Mouse (Mus musculus): ENCODE results near the gene Shank2. TPM values are rescaled to one million over a fixed set of nuclear protein-coding genes. Genes with fewer than 3 reads are reported as not detected.

Gene Shank2
- polyA plus RNA-seq, 1 experiment: 0.70 TPM

GRCm38 (mm10) chr7:144316797-144317196 is 315.1 kb downstream of the Shank2 start:
- peaks cover 21% of the 10 kb centered on the region for H3K27me3 ChIP-seq (ENCODE audit: control insufficient read depth, insufficient read depth, insufficient read length)
- no peak overlapping the region for H3ac ChIP-seq (ENCODE audit: control insufficient read depth, insufficient read length, low read depth)
- H3K36me3 ChIP-seq (ENCODE audit: control insufficient read depth, insufficient read depth): no peaks in the 10 kb centered on the region
- no peaks in the 10 kb centered on the region for H3K79me2 ChIP-seq (ENCODE audit: control insufficient read depth, insufficient read depth)
- H3K79me3 ChIP-seq (ENCODE audit: low read depth): no peaks in the 10 kb centered on the region
- TF ChIP-seq FOSL1 (IDR thresholded peaks at IDR 0.05; ENCODE audit: insufficient read depth, low read length, poor library complexity, severe bottlenecking) (no peak), USF1 (IDR thresholded peaks at IDR 0.05; ENCODE audit: low read depth) (no peak), MAX (IDR thresholded peaks at IDR 0.05) (no peak), MYOG (IDR thresholded peaks at IDR 0.05; ENCODE audit: control insufficient read depth, extremely low read depth, insufficient read length) (no peak), CTCF (IDR thresholded peaks at IDR 0.05; ENCODE audit: control insufficient read depth, insufficient read depth, insufficient read length) (no peak), MYOD1 (IDR thresholded peaks at IDR 0.05; ENCODE audit: control insufficient read depth, insufficient read length, low read depth) (no peak), CEBPB (IDR thresholded peaks at IDR 0.05; ENCODE audit: low read depth) (no peak)
- H3K4me3 ChIP-seq (ENCODE audit: insufficient read depth, poor library complexity, severe bottlenecking): no peak overlapping the region

GRCm38 (mm10) chr7:144324077-144324476 is 322.3 kb downstream of the Shank2 start:
- no peaks in the 10 kb centered on the region for H3K79me2 ChIP-seq (ENCODE audit: control insufficient read depth, insufficient read depth)
- no peak overlapping the region for H3K4me3 ChIP-seq (ENCODE audit: insufficient read depth, poor library complexity, severe bottlenecking)
- peaks cover 13% of the 10 kb centered on the region for H3K27me3 ChIP-seq (ENCODE audit: control insufficient read depth, insufficient read depth, insufficient read length)
- H3ac ChIP-seq (ENCODE audit: control insufficient read depth, insufficient read length, low read depth): no peak overlapping the region
- no peaks in the 10 kb centered on the region for H3K79me3 ChIP-seq (ENCODE audit: low read depth)
- no peak for TF ChIP-seq MYOD1 (IDR thresholded peaks at IDR 0.05; ENCODE audit: control insufficient read depth, insufficient read length, low read depth)
- no peak for TF ChIP-seq USF1 (IDR thresholded peaks at IDR 0.05; ENCODE audit: low read depth)
- no peak for TF ChIP-seq MAX (IDR thresholded peaks at IDR 0.05)
- no peak for TF ChIP-seq FOSL1 (IDR thresholded peaks at IDR 0.05; ENCODE audit: insufficient read depth, low read length, poor library complexity, severe bottlenecking)
- TF ChIP-seq MYOG (IDR thresholded peaks at IDR 0.05; ENCODE audit: control insufficient read depth, extremely low read depth, insufficient read length): no peak
- TF ChIP-seq CTCF (IDR thresholded peaks at IDR 0.05; ENCODE audit: control insufficient read depth, insufficient read depth, insufficient read length): no peak
- TF ChIP-seq CEBPB (IDR thresholded peaks at IDR 0.05; ENCODE audit: low read depth): no peak
- no peaks in the 10 kb centered on the region for H3K36me3 ChIP-seq (ENCODE audit: control insufficient read depth, insufficient read depth)

GRCm38 (mm10) chr7:144324861-144325260 is 323.1 kb downstream of the Shank2 start:
- H3K4me3 ChIP-seq (ENCODE audit: insufficient read depth, poor library complexity, severe bottlenecking): no peak overlapping the region
- no peaks in the 10 kb centered on the region for H3K36me3 ChIP-seq (ENCODE audit: control insufficient read depth, insufficient read depth)
- H3K27me3 ChIP-seq (ENCODE audit: control insufficient read depth, insufficient read depth, insufficient read length): peaks cover 5% of the 10 kb centered on the region
- H3K79me3 ChIP-seq (ENCODE audit: low read depth): no peaks in the 10 kb centered on the region
- H3ac ChIP-seq (ENCODE audit: control insufficient read depth, insufficient read length, low read depth): no peak overlapping the region
- TF ChIP-seq USF1 (IDR thresholded peaks at IDR 0.05; ENCODE audit: low read depth) (no peak), CEBPB (IDR thresholded peaks at IDR 0.05; ENCODE audit: low read depth) (no peak), MYOG (IDR thresholded peaks at IDR 0.05; ENCODE audit: control insufficient read depth, extremely low read depth, insufficient read length) (no peak), FOSL1 (IDR thresholded peaks at IDR 0.05; ENCODE audit: insufficient read depth, low read length, poor library complexity, severe bottlenecking) (no peak), CTCF (IDR thresholded peaks at IDR 0.05; ENCODE audit: control insufficient read depth, insufficient read depth, insufficient read length) (no peak), MYOD1 (IDR thresholded peaks at IDR 0.05; ENCODE audit: control insufficient read depth, insufficient read length, low read depth) (no peak), MAX (IDR thresholded peaks at IDR 0.05) (no peak)
- no peaks in the 10 kb centered on the region for H3K79me2 ChIP-seq (ENCODE audit: control insufficient read depth, insufficient read depth)

DNA sequence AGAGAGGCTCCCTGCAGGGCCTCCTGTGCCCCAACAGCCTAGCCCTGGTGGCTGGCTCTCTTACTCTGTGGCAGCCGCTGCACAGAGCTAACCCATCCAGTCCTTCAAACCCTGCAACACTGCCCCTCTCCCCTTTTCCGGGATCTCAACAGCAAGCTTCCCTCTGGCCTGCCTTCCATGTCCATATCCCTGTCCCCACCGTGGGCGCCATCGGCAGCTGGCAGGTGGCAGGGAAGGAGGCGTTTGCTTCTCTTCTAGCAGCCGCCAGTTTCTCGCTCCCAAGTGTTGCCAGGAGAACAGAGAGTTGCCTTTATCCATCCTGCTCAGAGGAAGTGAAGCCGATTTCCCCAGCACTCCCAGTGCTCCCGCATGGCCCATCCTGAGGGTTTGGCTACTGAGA is 323.9 kb downstream of the Shank2 start:
- Histone ChIP-seq H3K79me2 (ENCODE audit: control insufficient read depth, insufficient read depth) (no peaks in the 10 kb centered on the region), H3ac (ENCODE audit: control insufficient read depth, insufficient read length, low read depth) (no peak overlapping the region), H3K4me3 (ENCODE audit: insufficient read depth, poor library complexity, severe bottlenecking) (no peak overlapping the region), H3K27me3 (ENCODE audit: control insufficient read depth, insufficient read depth, insufficient read length) (peaks cover 3% of the 10 kb centered on the region), H3K36me3 (ENCODE audit: control insufficient read depth, insufficient read depth) (no peaks in the 10 kb centered on the region), H3K79me3 (ENCODE audit: low read depth) (no peaks in the 10 kb centered on the region)
- TF ChIP-seq MYOG (IDR thresholded peaks at IDR 0.05; ENCODE audit: control insufficient read depth, extremely low read depth, insufficient read length) (no peak), CTCF (IDR thresholded peaks at IDR 0.05; ENCODE audit: control insufficient read depth, insufficient read depth, insufficient read length) (no peak), FOSL1 (IDR thresholded peaks at IDR 0.05; ENCODE audit: insufficient read depth, low read length, poor library complexity, severe bottlenecking) (no peak), MYOD1 (IDR thresholded peaks at IDR 0.05; ENCODE audit: control insufficient read depth, insufficient read length, low read depth) (no peak), USF1 (IDR thresholded peaks at IDR 0.05; ENCODE audit: low read depth) (no peak), CEBPB (IDR thresholded peaks at IDR 0.05; ENCODE audit: low read depth) (no peak)

- Histone ChIP-seq H3K79me3 (ENCODE audit: low read depth) (no peaks in the 10 kb centered on the region), H3K79me2 (ENCODE audit: control insufficient read depth, insufficient read depth) (no peaks in the 10 kb centered on the region), H3K36me3 (ENCODE audit: control insufficient read depth, insufficient read depth) (no peaks in the 10 kb centered on the region), H3ac (ENCODE audit: control insufficient read depth, insufficient read length, low read depth) (no peak overlapping the region), H3K4me3 (ENCODE audit: insufficient read depth, poor library complexity, severe bottlenecking) (no peak overlapping the region), H3K27me3 (ENCODE audit: control insufficient read depth, insufficient read depth, insufficient read length) (no peaks in the 10 kb centered on the region)
- TF ChIP-seq CEBPB (IDR thresholded peaks at IDR 0.05; ENCODE audit: low read depth): no peak
- no peak for TF ChIP-seq MAX (IDR thresholded peaks at IDR 0.05)
- TF ChIP-seq CTCF (IDR thresholded peaks at IDR 0.05; ENCODE audit: control insufficient read depth, insufficient read depth, insufficient read length): no peak
- no peak for TF ChIP-seq FOSL1 (IDR thresholded peaks at IDR 0.05; ENCODE audit: insufficient read depth, low read length, poor library complexity, severe bottlenecking)
- TF ChIP-seq MYOD1 (IDR thresholded peaks at IDR 0.05; ENCODE audit: control insufficient read depth, insufficient read length, low read depth): no peak
- TF ChIP-seq MYOG (IDR thresholded peaks at IDR 0.05; ENCODE audit: control insufficient read depth, extremely low read depth, insufficient read length): no peak
- TF ChIP-seq USF1 (IDR thresholded peaks at IDR 0.05; ENCODE audit: low read depth): no peak
Measured at GRCm38 (mm10) chr7:144329403-144329890, 327.7 kb downstream of the Shank2 start.

DNA sequence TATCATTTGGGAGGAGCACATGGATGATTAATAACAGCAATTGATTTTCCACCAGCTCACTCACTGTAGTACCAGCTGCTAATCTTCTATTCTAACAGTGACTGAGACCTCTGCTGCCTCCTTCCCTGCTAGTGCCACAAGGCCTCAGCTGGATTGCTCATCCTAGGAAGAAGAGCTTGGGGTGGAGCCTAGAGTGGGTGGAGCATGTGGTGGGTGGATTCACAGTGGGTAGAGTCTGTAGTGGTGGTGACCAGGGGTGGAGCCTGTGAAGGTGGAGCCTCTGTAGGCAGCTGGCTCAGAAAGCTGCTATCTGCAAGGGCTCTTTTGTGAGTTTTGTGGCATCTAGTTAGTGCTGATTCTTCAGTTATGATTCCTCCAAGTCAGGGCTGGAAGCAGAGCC is 334.9 kb downstream of the Shank2 start:
- Histone ChIP-seq H3K79me3 (ENCODE audit: low read depth) (no peaks in the 10 kb centered on the region), H3ac (ENCODE audit: control insufficient read depth, insufficient read length, low read depth) (no peak overlapping the region), H3K27me3 (ENCODE audit: control insufficient read depth, insufficient read depth, insufficient read length) (no peaks in the 10 kb centered on the region), H3K79me2 (ENCODE audit: control insufficient read depth, insufficient read depth) (no peaks in the 10 kb centered on the region), H3K4me3 (ENCODE audit: insufficient read depth, poor library complexity, severe bottlenecking) (no peak overlapping the region), H3K36me3 (ENCODE audit: control insufficient read depth, insufficient read depth) (no peaks in the 10 kb centered on the region)
- TF ChIP-seq CTCF (IDR thresholded peaks at IDR 0.05; ENCODE audit: control insufficient read depth, insufficient read depth, insufficient read length) (no peak), USF1 (IDR thresholded peaks at IDR 0.05; ENCODE audit: low read depth) (no peak), MYOG (IDR thresholded peaks at IDR 0.05; ENCODE audit: control insufficient read depth, extremely low read depth, insufficient read length) (no peak), MAX (IDR thresholded peaks at IDR 0.05) (no peak), CEBPB (IDR thresholded peaks at IDR 0.05; ENCODE audit: low read depth) (no peak), FOSL1 (IDR thresholded peaks at IDR 0.05; ENCODE audit: insufficient read depth, low read length, poor library complexity, severe bottlenecking) (no peak), MYOD1 (IDR thresholded peaks at IDR 0.05; ENCODE audit: control insufficient read depth, insufficient read length, low read depth) (no peak)
